Mouse (Mus musculus): Measurements from ENCODE around the gene Vti1a. TPM values are rescaled to one million over a fixed set of nuclear protein-coding genes. Genes with fewer than 3 reads are reported as not detected.

The Vti1a gene
- polyA plus RNA-seq, 1 experiment from 2014 or later = 28.7 TPM

DNA sequence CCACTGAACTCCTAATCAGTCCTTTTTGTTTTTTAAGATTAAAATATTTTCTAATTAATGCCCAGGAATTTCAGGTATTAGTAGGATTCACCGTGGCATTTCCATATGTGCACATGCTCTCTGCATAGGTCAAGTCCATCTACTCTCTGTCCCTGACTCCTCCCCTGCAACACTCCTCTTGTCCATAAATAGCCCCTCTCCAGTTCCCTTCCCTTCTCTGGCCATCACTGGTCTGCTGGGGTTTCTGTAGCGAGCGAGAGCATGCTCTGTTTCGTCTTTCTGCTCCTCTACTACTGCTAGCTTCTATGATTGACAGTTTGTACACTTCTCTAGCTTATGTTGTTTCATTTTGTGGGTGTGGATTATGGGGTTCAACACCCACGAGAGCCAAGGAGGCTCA, 15.7 kb downstream of the Vti1a start:
- H3K9me3 ChIP-seq (ENCODE audit: low read length) = no peaks in the 10 kb centered on the region
- H3K27me3 ChIP-seq (ENCODE audit: insufficient read depth, low read length) = no peaks in the 10 kb centered on the region
- H3K27ac ChIP-seq (ENCODE audit: low read length) = no peak overlapping the region
- no peak overlapping the region for H3K9ac ChIP-seq (replicated peaks; ENCODE audit: low read length)
- no peak overlapping the region for H3K4me3 ChIP-seq (ENCODE audit: low read length)
- no peaks in the 10 kb centered on the region for H3K4me1 ChIP-seq (ENCODE audit: insufficient read depth, low read length)
- 91% methylated on average over 5 of the region's 5 CpGs for WGBS
- peaks cover 19% of the 10 kb centered on the region for H3K36me3 ChIP-seq (ENCODE audit: insufficient read depth, low read length)
- H3K4me2 ChIP-seq (replicated peaks; ENCODE audit: low read depth, low read length) = no peak overlapping the region
- no peak for ATAC-seq (ENCODE audit: low FRiP score, low TSS enrichment)

DNA sequence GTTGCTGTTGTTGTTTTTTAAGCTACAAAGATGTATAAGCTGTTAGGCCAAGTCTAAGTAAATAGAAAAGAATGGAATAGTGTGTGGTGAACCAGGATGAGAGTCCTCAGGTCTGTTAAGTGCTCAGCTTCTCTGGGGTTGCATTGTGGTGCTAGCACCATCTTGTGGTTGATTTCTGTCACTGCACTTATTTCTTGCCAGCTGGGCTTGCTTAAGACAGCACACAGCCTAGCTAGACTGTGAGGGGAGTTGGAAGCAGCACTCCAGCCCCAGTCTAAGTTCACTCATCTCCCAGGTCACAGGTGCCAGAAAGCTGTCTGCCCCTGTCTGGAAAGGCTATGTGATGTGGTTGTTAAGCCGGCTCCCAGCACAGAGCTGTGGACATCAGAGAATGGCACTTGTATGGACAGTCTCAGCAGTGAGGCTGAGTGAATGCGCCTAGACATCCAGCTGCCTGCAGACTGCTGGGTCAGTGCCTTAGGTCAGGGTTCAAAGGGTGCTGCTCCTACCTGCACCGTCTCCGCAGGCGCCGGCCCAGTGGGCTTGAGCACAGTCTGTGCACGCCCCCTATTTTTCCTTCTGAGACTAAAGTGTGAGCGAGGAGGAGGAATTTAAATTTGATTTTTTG, 16.7 kb downstream of the Vti1a start:
- Histone ChIP-seq H3K4me1 (ENCODE audit: insufficient read depth, low read length) (no peaks in the 10 kb centered on the region), H3K4me3 (ENCODE audit: low read length) (no peak overlapping the region), H3K9ac (replicated peaks; ENCODE audit: low read length) (no peak overlapping the region), H3K9me3 (ENCODE audit: low read length) (no peaks in the 10 kb centered on the region), H3K36me3 (ENCODE audit: insufficient read depth, low read length) (peaks cover 19% of the 10 kb centered on the region), H3K27me3 (ENCODE audit: insufficient read depth, low read length) (no peaks in the 10 kb centered on the region), H3K4me2 (replicated peaks; ENCODE audit: low read depth, low read length) (no peak overlapping the region), H3K27ac (ENCODE audit: low read length) (no peak overlapping the region)
- peak; percentile 84 for ATAC-seq (ENCODE audit: low FRiP score, low TSS enrichment)
- 95% methylated on average over 8 of the region's 8 CpGs for WGBS

DNA sequence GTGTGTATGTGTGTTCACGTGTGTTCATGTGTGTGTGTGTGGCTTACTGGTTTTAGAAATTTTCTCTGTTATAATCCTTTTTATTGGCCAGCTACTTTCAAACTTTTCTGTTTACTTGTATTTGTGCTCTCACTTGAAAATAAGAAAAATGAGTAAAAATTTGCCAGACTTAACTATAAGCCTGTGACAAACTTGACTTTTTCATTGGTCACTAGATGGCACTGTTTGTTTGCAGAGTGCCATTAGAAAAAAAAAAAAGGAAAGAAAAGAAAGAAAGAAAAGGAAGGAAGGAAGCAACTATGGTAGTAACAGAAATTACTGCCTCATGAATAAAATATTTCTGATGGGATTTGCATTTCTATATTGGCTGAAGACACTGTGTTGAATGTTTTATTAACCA, 19.8 kb downstream of the Vti1a start:
- H3K4me3 ChIP-seq (ENCODE audit: low read length) = no peak overlapping the region
- ATAC-seq (ENCODE audit: low FRiP score, low TSS enrichment) = no peak
- H3K9me3 ChIP-seq (ENCODE audit: low read length) = no peaks in the 10 kb centered on the region
- H3K4me2 ChIP-seq (replicated peaks; ENCODE audit: low read depth, low read length) = no peak overlapping the region
- H3K4me1 ChIP-seq (ENCODE audit: insufficient read depth, low read length) = no peaks in the 10 kb centered on the region
- WGBS = 100% methylated on average over 1 of the region's 1 CpGs
- no peaks in the 10 kb centered on the region for H3K27me3 ChIP-seq (ENCODE audit: insufficient read depth, low read length)
- no peak overlapping the region for H3K27ac ChIP-seq (ENCODE audit: low read length)
- H3K36me3 ChIP-seq (ENCODE audit: insufficient read depth, low read length) = peaks cover 9% of the 10 kb centered on the region
- no peak overlapping the region for H3K9ac ChIP-seq (replicated peaks; ENCODE audit: low read length)

DNA sequence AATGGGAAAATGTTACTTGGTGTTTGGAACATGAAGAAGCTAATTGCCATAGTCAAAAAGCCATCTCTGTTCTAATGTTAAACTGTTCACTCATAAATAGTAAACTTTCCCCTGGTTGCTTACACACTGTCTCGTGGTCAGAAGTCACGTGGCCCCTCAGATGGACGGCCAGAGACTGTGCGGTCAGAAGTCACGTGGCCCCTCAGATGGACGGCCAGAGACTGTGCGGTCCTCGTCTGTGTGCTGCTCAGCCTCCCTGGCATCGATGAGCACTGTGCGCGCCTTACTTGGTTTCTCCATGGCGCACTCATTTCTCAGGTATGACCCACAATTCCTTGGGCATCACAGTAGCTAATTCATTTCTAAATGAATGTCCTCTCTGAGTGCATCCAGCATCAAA, 20.3 kb downstream of the Vti1a start:
- 79% methylated on average over 12 of the region's 12 CpGs for WGBS
- no peak overlapping the region for H3K9ac ChIP-seq (replicated peaks; ENCODE audit: low read length)
- H3K27ac ChIP-seq (ENCODE audit: low read length) = no peak overlapping the region
- H3K4me2 ChIP-seq (replicated peaks; ENCODE audit: low read depth, low read length) = no peak overlapping the region
- H3K36me3 ChIP-seq (ENCODE audit: insufficient read depth, low read length) = peaks cover 6% of the 10 kb centered on the region
- no peak overlapping the region for H3K4me3 ChIP-seq (ENCODE audit: low read length)
- H3K9me3 ChIP-seq (ENCODE audit: low read length) = no peaks in the 10 kb centered on the region
- ATAC-seq (ENCODE audit: low FRiP score, low TSS enrichment) = no peak
- H3K27me3 ChIP-seq (ENCODE audit: insufficient read depth, low read length) = no peaks in the 10 kb centered on the region
- no peaks in the 10 kb centered on the region for H3K4me1 ChIP-seq (ENCODE audit: insufficient read depth, low read length)

DNA sequence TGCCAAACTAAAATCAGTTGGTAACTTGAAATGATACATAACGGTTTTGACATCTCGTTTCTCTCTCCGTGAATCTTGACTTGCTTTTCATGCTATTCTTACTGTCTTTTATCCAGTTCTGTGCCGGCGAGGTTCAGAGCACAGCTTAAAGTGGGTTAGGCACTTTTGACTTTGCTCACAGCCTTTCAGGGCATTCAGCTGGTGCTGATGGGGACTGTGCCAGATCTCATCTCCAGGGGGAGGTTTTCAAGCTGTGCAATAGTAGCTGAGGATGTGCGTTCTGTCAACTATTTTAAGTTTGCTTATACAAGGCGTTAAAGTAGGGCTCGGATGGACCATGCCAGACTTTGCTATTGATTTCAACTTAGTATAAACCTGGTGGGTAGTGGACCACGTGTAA, 21.0 kb downstream of the Vti1a start:
- Histone ChIP-seq H3K27me3 (ENCODE audit: insufficient read depth, low read length) (no peaks in the 10 kb centered on the region), H3K9ac (replicated peaks; ENCODE audit: low read length) (no peak overlapping the region), H3K4me3 (ENCODE audit: low read length) (no peak overlapping the region), H3K4me2 (replicated peaks; ENCODE audit: low read depth, low read length) (no peak overlapping the region), H3K4me1 (ENCODE audit: insufficient read depth, low read length) (no peaks in the 10 kb centered on the region), H3K36me3 (ENCODE audit: insufficient read depth, low read length) (no peaks in the 10 kb centered on the region), H3K9me3 (ENCODE audit: low read length) (no peaks in the 10 kb centered on the region), H3K27ac (ENCODE audit: low read length) (no peak overlapping the region)
- 84% methylated on average over 9 of the region's 9 CpGs for WGBS
- no peak for ATAC-seq (ENCODE audit: low FRiP score, low TSS enrichment)

DNA sequence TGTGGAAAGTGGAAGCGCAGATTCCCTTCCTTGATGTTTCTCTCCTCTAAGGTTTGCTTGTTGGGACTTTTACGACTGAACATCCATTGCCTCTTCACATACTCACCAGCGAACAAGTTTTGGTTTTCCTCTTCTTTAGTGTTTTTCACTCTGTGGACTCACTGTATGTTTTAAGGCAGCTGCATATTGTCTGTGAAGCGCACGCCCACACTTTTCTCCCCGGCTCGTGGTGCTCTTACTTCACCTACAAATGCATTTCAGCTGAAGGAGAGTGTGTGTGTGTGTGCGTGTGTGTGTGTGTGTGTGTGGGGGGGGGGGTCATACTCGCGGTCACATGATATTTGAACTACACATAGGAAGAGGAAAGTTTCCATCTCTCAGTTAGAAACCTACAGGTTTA, 21.6 kb downstream of the Vti1a start:
- WGBS = 81% methylated on average over 10 of the region's 10 CpGs
- ATAC-seq (ENCODE audit: low FRiP score, low TSS enrichment) = no peak
- no peaks in the 10 kb centered on the region for H3K4me1 ChIP-seq (ENCODE audit: insufficient read depth, low read length)
- no peaks in the 10 kb centered on the region for H3K9me3 ChIP-seq (ENCODE audit: low read length)
- H3K27me3 ChIP-seq (ENCODE audit: insufficient read depth, low read length) = no peaks in the 10 kb centered on the region
- no peaks in the 10 kb centered on the region for H3K36me3 ChIP-seq (ENCODE audit: insufficient read depth, low read length)
- no peak overlapping the region for H3K9ac ChIP-seq (replicated peaks; ENCODE audit: low read length)
- no peak overlapping the region for H3K4me3 ChIP-seq (ENCODE audit: low read length)
- H3K27ac ChIP-seq (ENCODE audit: low read length) = no peak overlapping the region
- H3K4me2 ChIP-seq (replicated peaks; ENCODE audit: low read depth, low read length) = no peak overlapping the region

DNA sequence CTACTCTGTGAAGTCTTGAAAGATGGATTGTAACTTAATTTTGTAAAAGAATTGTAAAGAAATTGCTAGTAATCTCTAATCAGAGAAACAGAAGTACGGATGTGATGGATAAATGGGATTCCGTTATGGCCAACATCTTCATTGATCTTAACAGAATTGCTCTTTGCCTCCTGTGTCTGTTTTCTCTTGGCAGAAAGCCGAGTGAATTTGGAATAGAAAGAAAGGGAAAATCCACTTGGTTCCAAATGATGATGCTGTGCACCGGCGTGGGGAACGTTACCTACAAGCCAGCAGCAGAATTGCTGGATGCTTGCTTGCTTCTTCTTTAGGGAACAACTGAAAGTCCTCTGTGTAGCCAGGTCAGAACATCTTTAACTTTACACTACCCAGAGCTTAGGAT, 24.4 kb downstream of the Vti1a start:
- Histone ChIP-seq H3K9ac (replicated peaks; ENCODE audit: low read length) (no peak overlapping the region), H3K4me2 (replicated peaks; ENCODE audit: low read depth, low read length) (no peak overlapping the region), H3K36me3 (ENCODE audit: insufficient read depth, low read length) (no peaks in the 10 kb centered on the region), H3K27ac (ENCODE audit: low read length) (no peak overlapping the region), H3K27me3 (ENCODE audit: insufficient read depth, low read length) (no peaks in the 10 kb centered on the region), H3K9me3 (ENCODE audit: low read length) (no peaks in the 10 kb centered on the region), H3K4me3 (ENCODE audit: low read length) (no peak overlapping the region), H3K4me1 (ENCODE audit: insufficient read depth, low read length) (no peaks in the 10 kb centered on the region)
- 93% methylated on average over 6 of the region's 6 CpGs for WGBS
- no peak for ATAC-seq (ENCODE audit: low FRiP score, low TSS enrichment)

DNA sequence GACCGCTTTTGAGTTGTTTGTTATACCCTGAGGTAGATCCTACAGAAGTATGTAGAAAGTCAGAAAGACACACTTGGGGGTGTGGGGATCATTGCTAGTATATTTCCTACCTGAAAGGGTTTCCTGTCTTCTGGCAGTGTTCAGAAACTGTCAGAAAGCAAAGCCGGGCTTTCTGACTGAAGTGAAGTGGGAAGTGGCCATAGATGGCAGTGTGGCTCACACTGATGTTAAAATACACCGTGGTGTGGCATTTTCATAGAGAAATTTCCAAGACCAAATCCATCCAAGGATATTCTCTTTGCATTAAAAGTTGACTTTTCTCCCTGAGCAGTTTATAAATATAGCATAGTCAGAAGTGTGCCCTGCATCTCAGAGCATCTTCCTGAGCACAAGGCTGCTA, 25.3 kb downstream of the Vti1a start:
- 71% methylated on average over 3 of the region's 3 CpGs for WGBS
- no peak for ATAC-seq (ENCODE audit: low FRiP score, low TSS enrichment)
- Histone ChIP-seq H3K9me3 (ENCODE audit: low read length) (no peaks in the 10 kb centered on the region), H3K4me2 (replicated peaks; ENCODE audit: low read depth, low read length) (no peak overlapping the region), H3K4me1 (ENCODE audit: insufficient read depth, low read length) (no peaks in the 10 kb centered on the region), H3K36me3 (ENCODE audit: insufficient read depth, low read length) (no peaks in the 10 kb centered on the region), H3K27me3 (ENCODE audit: insufficient read depth, low read length) (no peaks in the 10 kb centered on the region), H3K4me3 (ENCODE audit: low read length) (no peak overlapping the region), H3K27ac (ENCODE audit: low read length) (no peak overlapping the region), H3K9ac (replicated peaks; ENCODE audit: low read length) (no peak overlapping the region)

DNA sequence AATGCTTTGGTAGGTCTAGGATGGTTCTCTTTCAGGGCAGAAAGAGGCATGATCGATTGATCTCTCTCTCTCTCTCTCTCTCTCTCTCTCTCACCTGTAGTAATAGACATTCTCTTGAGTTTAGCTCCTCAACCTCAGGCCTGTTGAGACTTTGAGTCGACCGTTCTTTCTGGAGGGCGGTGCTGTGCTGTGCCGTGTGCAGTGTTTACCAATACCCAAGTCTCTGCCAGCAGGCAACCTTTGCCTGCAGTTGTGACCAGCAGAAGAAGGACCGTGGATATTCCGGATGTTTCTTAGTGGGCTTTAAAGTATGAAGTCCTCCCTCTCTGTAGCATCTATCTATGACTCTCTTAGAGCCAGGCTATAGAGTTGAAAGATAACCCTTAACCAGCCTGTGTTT, 26.3 kb downstream of the Vti1a start:
- 92% methylated on average over 7 of the region's 7 CpGs for WGBS
- no peaks in the 10 kb centered on the region for H3K4me1 ChIP-seq (ENCODE audit: insufficient read depth, low read length)
- no peaks in the 10 kb centered on the region for H3K36me3 ChIP-seq (ENCODE audit: insufficient read depth, low read length)
- no peak overlapping the region for H3K27ac ChIP-seq (ENCODE audit: low read length)
- no peak overlapping the region for H3K4me3 ChIP-seq (ENCODE audit: low read length)
- ATAC-seq (ENCODE audit: low FRiP score, low TSS enrichment) = no peak
- no peak overlapping the region for H3K9ac ChIP-seq (replicated peaks; ENCODE audit: low read length)
- H3K4me2 ChIP-seq (replicated peaks; ENCODE audit: low read depth, low read length) = no peak overlapping the region
- H3K27me3 ChIP-seq (ENCODE audit: insufficient read depth, low read length) = no peaks in the 10 kb centered on the region
- H3K9me3 ChIP-seq (ENCODE audit: low read length) = no peaks in the 10 kb centered on the region

DNA sequence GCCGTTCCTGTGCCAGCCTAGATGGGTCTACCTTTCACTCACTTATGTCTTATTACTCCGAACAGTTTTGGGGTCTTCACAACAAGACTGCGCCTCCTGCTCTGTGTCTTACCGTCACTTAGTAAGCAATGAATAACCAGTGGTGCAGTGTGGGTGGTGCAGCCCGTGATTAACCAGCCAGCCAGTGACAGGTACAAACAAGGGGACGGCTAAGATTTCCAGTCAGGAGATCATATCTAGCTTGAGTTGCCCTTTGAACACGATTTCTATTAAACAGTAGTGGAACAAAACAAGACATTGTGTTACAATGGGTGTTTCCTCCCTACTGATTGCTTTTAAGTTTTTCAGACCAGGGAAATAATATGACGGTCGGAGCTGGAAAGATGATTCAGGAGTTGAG, 27.2 kb downstream of the Vti1a start:
- Histone ChIP-seq H3K9me3 (ENCODE audit: low read length) (no peaks in the 10 kb centered on the region), H3K27me3 (ENCODE audit: insufficient read depth, low read length) (no peaks in the 10 kb centered on the region), H3K4me2 (replicated peaks; ENCODE audit: low read depth, low read length) (no peak overlapping the region), H3K27ac (ENCODE audit: low read length) (no peak overlapping the region), H3K36me3 (ENCODE audit: insufficient read depth, low read length) (no peaks in the 10 kb centered on the region), H3K9ac (replicated peaks; ENCODE audit: low read length) (no peak overlapping the region), H3K4me1 (ENCODE audit: insufficient read depth, low read length) (no peaks in the 10 kb centered on the region), H3K4me3 (ENCODE audit: low read length) (no peak overlapping the region)
- 75% methylated on average over 9 of the region's 9 CpGs for WGBS
- ATAC-seq (ENCODE audit: low FRiP score, low TSS enrichment) = no peak
